Mouse (Mus musculus): ENCODE results near the gene Cdk5r1. TPM values are rescaled to one million over a fixed set of nuclear protein-coding genes. Genes with fewer than 3 reads are reported as not detected.

Gene Cdk5r1
- polyA plus RNA-seq, 1 experiment from 2014 or later = 4.7 TPM

GRCm38 (mm10) chr11:80512313-80513056, 35.7 kb downstream of the Cdk5r1 start:
- Histone ChIP-seq H3K4me3 (no peak overlapping the region), H3K27ac (no peak overlapping the region), H3K27me3 (ENCODE audit: poor library complexity, severe bottlenecking) (peaks cover 11% of the 10 kb centered on the region; the same call in 1 of the 2 replicates), H3K9me3 (no peaks in the 10 kb centered on the region), H3K4me1 (peaks cover 35% of the 10 kb centered on the region), H3K36me3 (replicated peaks) (no peaks in the 10 kb centered on the region)
- WGBS = 76% methylated on average over 19 of the region's 19 CpGs
- no peak for DNase-seq (ENCODE audit: extremely low spot score, low spot score)

GRCm38 (mm10) chr11:80513796-80514195, 37.0 kb downstream of the Cdk5r1 start:
- no peak overlapping the region for H3K27ac ChIP-seq
- 82% methylated on average over 7 of the region's 7 CpGs for WGBS
- DNase-seq (ENCODE audit: extremely low spot score, low spot score) = no peak
- no peaks in the 10 kb centered on the region for H3K9me3 ChIP-seq
- no peak overlapping the region for H3K4me3 ChIP-seq
- H3K36me3 ChIP-seq (replicated peaks) = no peaks in the 10 kb centered on the region
- H3K4me1 ChIP-seq = peaks cover 38% of the 10 kb centered on the region
- peaks cover 11% of the 10 kb centered on the region; the same call in 1 of the 2 replicates for H3K27me3 ChIP-seq (ENCODE audit: poor library complexity, severe bottlenecking)

- H3K27ac ChIP-seq = peak overlapping the region; percentile 37; the same call in 1 of the 2 replicates
- no peaks in the 10 kb centered on the region for H3K36me3 ChIP-seq (replicated peaks)
- no peaks in the 10 kb centered on the region for H3K9me3 ChIP-seq
- WGBS = 57% methylated on average over 1 of the region's 1 CpGs
- H3K27me3 ChIP-seq (ENCODE audit: poor library complexity, severe bottlenecking) = 0 out of 2 replicates have a peak, but pooled peaks cover 11% of the 10 kb centered on the region
- no peak for DNase-seq (ENCODE audit: extremely low spot score, low spot score)
- H3K4me1 ChIP-seq = peaks cover 43% of the 10 kb centered on the region
- H3K4me3 ChIP-seq = no peak overlapping the region
Observed at GRCm38 (mm10) chr11:80515346-80515745, 38.5 kb downstream of the Cdk5r1 start.

- no peaks in the 10 kb centered on the region for H3K9me3 ChIP-seq
- 0 out of 2 replicates have a peak, but pooled peaks cover 11% of the 10 kb centered on the region for H3K27me3 ChIP-seq (ENCODE audit: poor library complexity, severe bottlenecking)
- no peaks in the 10 kb centered on the region for H3K36me3 ChIP-seq (replicated peaks)
- H3K4me1 ChIP-seq = peaks cover 43% of the 10 kb centered on the region
- 82% methylated on average over 8 of the region's 8 CpGs for WGBS
- no peak overlapping the region for H3K27ac ChIP-seq
- DNase-seq (ENCODE audit: extremely low spot score, low spot score) = no peak
- no peak overlapping the region for H3K4me3 ChIP-seq
Observed at GRCm38 (mm10) chr11:80515895-80516294, 39.1 kb downstream of the Cdk5r1 start.

- H3K27ac ChIP-seq = peak overlapping the region; percentile 74
- no peaks in the 10 kb centered on the region for H3K9me3 ChIP-seq
- H3K27me3 ChIP-seq (ENCODE audit: poor library complexity, severe bottlenecking) = 0 out of 2 replicates have a peak, but pooled peaks cover 11% of the 10 kb centered on the region
- H3K4me3 ChIP-seq = no peak overlapping the region
- WGBS = 46% methylated on average over 9 of the region's 9 CpGs
- peaks cover 36% of the 10 kb centered on the region for H3K4me1 ChIP-seq
- DNase-seq (ENCODE audit: extremely low spot score, low spot score) = peak; percentile 62
- no peaks in the 10 kb centered on the region for H3K36me3 ChIP-seq (replicated peaks)
Observed at GRCm38 (mm10) chr11:80518421-80519367, 41.9 kb downstream of the Cdk5r1 start.

- DNase-seq (ENCODE audit: extremely low spot score, low spot score) = no peak
- H3K27ac ChIP-seq = no peak overlapping the region
- no peak overlapping the region for H3K4me3 ChIP-seq
- no peaks in the 10 kb centered on the region for H3K36me3 ChIP-seq (replicated peaks)
- no peaks in the 10 kb centered on the region for H3K27me3 ChIP-seq (ENCODE audit: poor library complexity, severe bottlenecking)
- 82% methylated on average over 2 of the region's 2 CpGs for WGBS
- H3K4me1 ChIP-seq = peaks cover 22% of the 10 kb centered on the region
- no peaks in the 10 kb centered on the region for H3K9me3 ChIP-seq
Observed at GRCm38 (mm10) chr11:80521148-80521547, 44.3 kb downstream of the Cdk5r1 start.

- Histone ChIP-seq H3K4me3 (no peak overlapping the region), H3K4me1 (peaks cover 20% of the 10 kb centered on the region), H3K9me3 (no peaks in the 10 kb centered on the region), H3K36me3 (replicated peaks) (no peaks in the 10 kb centered on the region), H3K27me3 (ENCODE audit: poor library complexity, severe bottlenecking) (no peaks in the 10 kb centered on the region), H3K27ac (no peak overlapping the region)
- no peak for DNase-seq (ENCODE audit: extremely low spot score, low spot score)
- WGBS = 80% methylated on average over 2 of the region's 2 CpGs
Observed at GRCm38 (mm10) chr11:80522852-80523251, 46.0 kb downstream of the Cdk5r1 start.

- WGBS = 74% methylated on average over 4 of the region's 4 CpGs
- Histone ChIP-seq H3K27me3 (ENCODE audit: poor library complexity, severe bottlenecking) (no peaks in the 10 kb centered on the region), H3K4me3 (no peak overlapping the region), H3K4me1 (peaks cover 15% of the 10 kb centered on the region), H3K36me3 (replicated peaks) (no peaks in the 10 kb centered on the region), H3K9me3 (no peaks in the 10 kb centered on the region), H3K27ac (no peak overlapping the region)
- DNase-seq (ENCODE audit: extremely low spot score, low spot score) = no peak
Observed at GRCm38 (mm10) chr11:80523410-80523809, 46.6 kb downstream of the Cdk5r1 start.

GRCm38 (mm10) chr11:80524213-80524612, 47.4 kb downstream of the Cdk5r1 start:
- no peaks in the 10 kb centered on the region for H3K36me3 ChIP-seq (replicated peaks)
- H3K27ac ChIP-seq = no peak overlapping the region
- no peak overlapping the region for H3K4me3 ChIP-seq
- no peaks in the 10 kb centered on the region for H3K27me3 ChIP-seq (ENCODE audit: poor library complexity, severe bottlenecking)
- 93% methylated on average over 5 of the region's 5 CpGs for WGBS
- peaks cover 7% of the 10 kb centered on the region for H3K4me1 ChIP-seq
- no peaks in the 10 kb centered on the region for H3K9me3 ChIP-seq
- DNase-seq (ENCODE audit: extremely low spot score, low spot score) = no peak

GRCm38 (mm10) chr11:80527697-80528096, 50.9 kb downstream of the Cdk5r1 start:
- no peak overlapping the region for H3K4me3 ChIP-seq
- no peak for DNase-seq (ENCODE audit: extremely low spot score, low spot score)
- H3K9me3 ChIP-seq = no peaks in the 10 kb centered on the region
- H3K27ac ChIP-seq = no peak overlapping the region
- no peaks in the 10 kb centered on the region for H3K4me1 ChIP-seq
- H3K27me3 ChIP-seq (ENCODE audit: poor library complexity, severe bottlenecking) = no peaks in the 10 kb centered on the region
- no peaks in the 10 kb centered on the region for H3K36me3 ChIP-seq (replicated peaks)

- H3K27ac ChIP-seq = no peak overlapping the region
- WGBS = 88% methylated on average over 8 of the region's 8 CpGs
- H3K36me3 ChIP-seq (replicated peaks) = no peaks in the 10 kb centered on the region
- H3K4me3 ChIP-seq = no peak overlapping the region
- DNase-seq (ENCODE audit: extremely low spot score, low spot score) = no peak
- H3K27me3 ChIP-seq (ENCODE audit: poor library complexity, severe bottlenecking) = no peaks in the 10 kb centered on the region
- H3K4me1 ChIP-seq = no peaks in the 10 kb centered on the region
- H3K9me3 ChIP-seq = no peaks in the 10 kb centered on the region
Observed at GRCm38 (mm10) chr11:80529149-80529548, 52.3 kb downstream of the Cdk5r1 start.
